Mouse (Mus musculus): ENCODE measurements around the gene Defb42. TPM values are rescaled to one million over a fixed set of nuclear protein-coding genes. Genes with fewer than 3 reads are reported as not detected.

The Defb42 gene
- not detected in 2 replicates for total RNA-seq (2014; fragmentation: Nextera tagmentation)
- total RNA-seq (2017), result not detected in 2 replicates

GRCm38 (mm10) chr14:63046691-63047090 lies at the start of gene Defb42:
Defb42 (plus strand) TSS chr14:63046991.
- no peak for ATAC-seq (replicated peaks; ENCODE audit: poor library complexity, severe bottlenecking)

DNA sequence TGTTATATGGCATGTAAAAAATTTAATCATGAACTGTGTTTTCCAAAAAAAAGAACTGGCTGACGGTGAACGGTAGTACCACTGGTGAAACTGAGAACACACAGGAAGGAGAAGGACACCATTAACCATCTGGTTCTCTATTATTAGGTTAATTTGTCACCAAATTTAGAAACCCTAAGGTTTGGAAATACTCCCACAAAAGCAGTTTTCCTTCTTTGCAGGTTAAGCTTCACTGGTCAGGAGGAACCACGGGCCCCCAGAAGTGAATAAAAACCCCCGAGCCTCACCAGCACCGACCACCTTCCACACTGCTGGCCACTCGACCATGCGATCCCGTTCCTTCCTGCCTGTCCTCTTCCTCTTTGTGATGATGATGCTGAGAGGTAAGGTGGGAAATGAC lies 49.0 kb upstream of the Defb42 start, which contains the start of gene Defb47:
Defb47 (plus strand) TSS at position 301 of the 400 bp plus-strand sequence.
- ATAC-seq (replicated peaks; ENCODE audit: poor library complexity, severe bottlenecking), result no peak

GRCm38 (mm10) chr14:62998977-62999376 lies 47.8 kb upstream of the Defb42 start:
- peak; percentile 90 for ATAC-seq (replicated peaks; ENCODE audit: poor library complexity, severe bottlenecking)

DNA sequence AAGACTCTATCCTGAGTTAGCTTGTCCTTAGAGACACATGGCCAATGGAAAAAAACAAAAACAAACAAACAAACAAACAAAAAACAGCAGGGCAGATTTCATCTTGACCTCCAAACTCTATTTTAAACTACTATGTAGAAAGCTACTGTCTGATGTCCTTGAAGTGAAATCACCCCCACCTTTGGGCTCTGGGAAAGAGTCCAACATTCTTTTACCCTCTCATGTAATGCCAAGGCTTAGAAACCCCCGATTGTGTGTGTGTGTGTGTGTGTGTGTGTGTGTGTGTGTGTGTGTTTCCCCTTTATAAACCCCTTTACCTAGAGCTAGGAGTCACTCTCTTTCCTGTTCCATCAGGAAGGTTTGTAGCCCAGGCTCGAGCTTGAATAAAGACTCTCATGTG lies 44.2 kb upstream of the Defb42 start:
- ATAC-seq (replicated peaks; ENCODE audit: poor library complexity, severe bottlenecking), result no peak

DNA sequence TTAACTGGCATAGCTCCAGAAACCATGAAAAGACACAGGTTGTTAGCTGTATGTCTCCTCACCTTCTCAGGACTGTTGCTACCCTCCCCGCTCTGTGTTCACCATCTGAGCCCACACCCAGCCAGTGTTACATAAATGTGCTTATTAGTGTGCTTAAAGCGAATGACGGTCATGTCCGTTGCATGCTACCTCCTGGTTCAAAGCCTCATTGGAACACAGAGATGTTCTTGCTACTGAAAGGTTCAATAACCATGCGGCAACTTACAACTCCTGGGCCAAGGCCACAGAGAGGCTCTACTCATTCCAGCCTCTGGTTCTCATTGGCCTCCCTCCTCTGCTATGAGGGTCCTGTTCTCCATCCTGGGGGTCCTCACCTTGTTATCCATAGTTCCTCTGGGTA lies 35.3 kb upstream of the Defb42 start, which contains the start of gene Defb43:
Defb43 (plus strand) TSS at position 301 of the 400 bp plus-strand sequence.
- ATAC-seq (replicated peaks; ENCODE audit: poor library complexity, severe bottlenecking), result no peak

DNA sequence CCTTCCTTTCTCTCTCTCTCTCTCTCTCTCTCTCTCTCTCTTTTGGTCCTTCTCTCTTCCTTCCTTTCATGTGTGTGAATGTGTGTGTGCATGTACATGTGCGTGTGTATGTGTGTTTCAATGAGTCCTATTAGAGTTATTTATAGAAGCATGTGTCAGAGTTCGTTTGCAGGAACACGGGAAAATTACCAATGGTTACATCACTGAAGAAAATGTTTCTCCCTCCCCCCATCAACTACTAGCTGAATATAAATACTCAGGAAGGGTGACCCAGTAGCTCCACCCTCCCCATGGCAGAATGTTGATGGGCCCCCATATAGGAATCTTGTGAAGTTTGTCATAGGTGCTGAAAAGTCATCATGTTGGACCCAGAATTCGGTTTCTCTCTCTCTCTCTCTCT lies 33.7 kb upstream of the Defb42 start:
- ATAC-seq (replicated peaks; ENCODE audit: poor library complexity, severe bottlenecking), result no peak

DNA sequence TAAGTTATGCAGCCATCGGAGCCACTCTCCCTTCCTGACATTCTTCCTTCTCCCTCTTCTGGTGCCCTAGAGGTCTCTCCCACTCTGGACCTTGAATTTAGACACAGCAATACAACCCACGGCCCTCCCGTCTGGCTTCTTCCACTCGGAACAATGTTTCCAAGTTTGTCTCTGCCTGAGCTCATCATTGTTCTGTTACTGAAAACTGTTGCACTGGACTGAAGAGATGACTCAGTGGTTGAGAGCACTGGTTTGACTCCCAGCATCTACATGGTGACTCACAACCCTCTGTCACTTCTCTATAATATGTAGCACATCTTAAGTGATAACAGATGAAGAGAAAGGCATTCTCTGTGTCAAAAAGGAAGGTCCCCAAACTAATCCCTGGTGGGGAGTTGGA lies 32.1 kb upstream of the Defb42 start:
- ATAC-seq (replicated peaks; ENCODE audit: poor library complexity, severe bottlenecking), result no peak

DNA sequence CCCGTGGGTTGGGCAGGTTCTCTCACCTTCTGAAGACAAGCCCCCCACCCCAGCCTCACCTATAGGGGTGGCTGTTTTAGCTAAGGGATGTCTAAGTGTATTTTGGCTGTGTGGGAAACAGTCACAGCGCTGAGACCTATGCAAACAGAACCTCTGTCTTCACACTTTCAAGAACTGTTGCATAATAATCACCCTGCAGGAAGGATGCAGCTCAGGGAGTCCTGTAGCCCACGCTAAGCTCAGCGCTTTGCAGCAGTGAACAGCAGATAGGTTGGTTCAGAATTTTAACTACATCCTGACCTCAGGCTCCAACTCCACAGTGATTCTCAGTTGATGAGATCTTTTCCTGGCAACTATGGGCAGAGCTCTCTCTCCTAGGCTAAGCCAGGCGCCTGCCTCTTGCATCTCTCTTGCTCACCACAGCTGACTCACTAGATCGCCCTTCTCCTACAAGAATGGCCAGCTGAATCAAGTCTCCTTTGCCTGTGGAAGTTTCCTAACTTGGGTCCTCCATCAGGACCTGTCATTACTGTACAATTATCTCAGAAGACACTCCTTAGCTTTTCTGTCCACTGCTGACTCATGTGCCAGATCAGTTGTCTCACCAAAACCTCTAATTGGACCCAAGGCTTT lies 26.2 kb upstream of the Defb42 start:
- no peak for ATAC-seq (replicated peaks; ENCODE audit: poor library complexity, severe bottlenecking)

DNA sequence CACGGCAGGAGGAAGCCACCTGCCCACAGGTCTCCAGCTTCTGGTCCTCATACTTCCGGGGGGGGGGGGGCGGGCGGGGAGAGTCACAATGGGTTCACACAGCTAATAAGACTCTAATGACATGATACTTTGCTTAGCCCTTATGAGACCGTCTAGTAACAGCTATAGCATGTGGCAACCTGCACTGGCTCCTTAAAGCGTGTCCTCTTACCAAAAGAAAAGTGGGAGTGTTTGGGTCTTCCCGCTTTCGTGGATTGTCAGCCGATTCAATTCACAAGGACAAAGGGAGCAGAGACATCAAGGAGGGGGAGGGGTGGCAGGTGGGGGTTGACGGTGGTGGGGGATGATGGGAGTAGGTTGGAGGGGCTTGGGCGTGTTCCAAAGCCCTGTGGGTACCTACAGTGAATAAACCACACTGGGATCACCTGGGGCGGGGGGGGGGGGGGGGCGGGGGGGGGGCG lies 3.1 kb downstream of the Defb42 start, which contains the start of gene Defb30:
Defb30 (minus strand) TSS at position 51 of the 461 bp plus-strand sequence.
- no peak for ATAC-seq (replicated peaks; ENCODE audit: poor library complexity, severe bottlenecking)

DNA sequence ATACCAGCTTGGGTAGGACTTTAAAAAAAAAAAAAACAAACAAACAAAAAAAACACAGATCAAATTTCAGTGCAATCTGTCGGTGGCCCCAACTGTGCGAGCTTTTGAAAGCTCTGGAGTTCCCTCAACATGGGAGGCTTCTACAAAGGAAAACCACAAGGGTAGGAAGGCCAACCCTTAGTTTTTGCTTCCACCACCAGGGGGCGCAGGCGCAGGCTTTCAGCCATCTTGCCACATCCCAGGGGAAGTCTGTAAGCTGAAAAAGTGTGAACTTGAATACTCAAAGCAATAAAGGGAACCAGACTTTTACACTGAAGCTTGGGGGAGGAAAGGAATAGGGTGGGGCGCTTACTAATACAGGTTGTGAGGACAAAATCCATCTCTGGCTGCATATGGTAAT lies 4.0 kb downstream of the Defb42 start:
- ATAC-seq (replicated peaks; ENCODE audit: poor library complexity, severe bottlenecking), result peak; percentile 77

- 0 out of 2 replicates have a peak, but pooled peaks have one; percentile 14 for ATAC-seq (replicated peaks; ENCODE audit: poor library complexity, severe bottlenecking)
Observed at GRCm38 (mm10) chr14:63054729-63055128, 7.9 kb downstream of the Defb42 start.

- ATAC-seq (replicated peaks; ENCODE audit: poor library complexity, severe bottlenecking), result no peak
Observed at GRCm38 (mm10) chr14:63060361-63060760, 13.6 kb downstream of the Defb42 start.

DNA sequence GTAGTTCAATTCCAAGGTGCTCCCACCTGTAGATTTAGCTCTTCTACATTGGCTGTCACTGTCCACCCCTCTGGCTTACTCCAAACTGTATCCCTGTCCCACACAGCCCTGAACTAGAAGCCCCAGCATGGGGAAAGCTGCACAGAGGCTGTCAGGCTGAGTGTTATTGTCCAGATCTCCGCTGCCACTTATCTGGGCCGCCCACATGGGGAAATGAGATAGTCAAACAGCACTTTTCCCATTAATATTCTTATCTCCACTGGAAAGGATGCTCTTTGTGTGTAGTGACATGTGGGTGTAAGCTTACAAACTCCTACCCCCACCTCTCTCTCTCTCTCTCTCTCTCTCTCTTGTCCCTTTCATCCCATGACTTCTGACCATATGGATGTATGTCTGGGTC lies 15.4 kb downstream of the Defb42 start:
- ATAC-seq (replicated peaks; ENCODE audit: poor library complexity, severe bottlenecking), result no peak

GRCm38 (mm10) chr14:63065391-63065790 lies 18.6 kb downstream of the Defb42 start:
- ATAC-seq (replicated peaks; ENCODE audit: poor library complexity, severe bottlenecking), result no peak

GRCm38 (mm10) chr14:63066630-63067310 lies 20.0 kb downstream of the Defb42 start:
- ATAC-seq (replicated peaks; ENCODE audit: poor library complexity, severe bottlenecking), result peak; percentile 52; the same call in 1 of the 2 replicates

GRCm38 (mm10) chr14:63067708-63068107 lies 20.9 kb downstream of the Defb42 start:
- ATAC-seq (replicated peaks; ENCODE audit: poor library complexity, severe bottlenecking), result no peak

Other genes with a start within 250 kb of the Defb42 start
- 18.9 and 21.0 TPM in 2 replicates for gene Wdfy2, start 209.3 kb upstream of the Defb42 start, total RNA-seq (2014; fragmentation: Nextera tagmentation)
- 23.7 and 25.3 TPM in 2 replicates for gene Wdfy2, start 209.3 kb upstream of the Defb42 start, total RNA-seq (2017)
- not detected in 2 replicates for gene Defb48, start 62.5 kb upstream of the Defb42 start, total RNA-seq (2014; fragmentation: Nextera tagmentation)
- gene Defb48, start 62.5 kb upstream of the Defb42 start, total RNA-seq (2017), result not detected in 2 replicates
- not detected in 2 replicates for gene Defb47, start 48.9 kb upstream of the Defb42 start, total RNA-seq (2014; fragmentation: Nextera tagmentation)
- not detected in 2 replicates for gene Defb47, start 48.9 kb upstream of the Defb42 start, total RNA-seq (2017)
- not detected in 2 replicates for gene Defb43, start 35.2 kb upstream of the Defb42 start, total RNA-seq (2014; fragmentation: Nextera tagmentation)
- not detected in 2 replicates for gene Defb43, start 35.2 kb upstream of the Defb42 start, total RNA-seq (2017)
- not detected in 2 replicates for gene Defb30, start 3.0 kb downstream of the Defb42 start, total RNA-seq (2014; fragmentation: Nextera tagmentation)
- not detected in 2 replicates for gene Defb30, start 3.0 kb downstream of the Defb42 start, total RNA-seq (2017)

All from granulocyte monocyte progenitor cell, adult 5-6 weeks (primary cell).